Mouse (Mus musculus) layer of hippocampus, adult 6 months (tissue): Measurements from ENCODE around the gene Gmnn. TPM values are rescaled to one million over a fixed set of nuclear protein-coding genes. Genes with fewer than 3 reads are reported as not detected.

Source experiments
- long read RNA-seq, 2 experiments: library from polyadenylated mRNA; unstranded; transcript quantifications; one replicate each; pipeline ENCODE4 v2.0.0; 2019 to 2020
- polyA plus RNA-seq: library from polyadenylated mRNA; unstranded; fragments of <200 nt; fragmentation: Nextera tagmentation; gene quantifications from 2 replicates; pipeline ENCODE4 v1.2.3, GENCODE M21; 2021

Gene Gmnn
- 7.2 and 8.3 TPM in 2 replicates for polyA plus RNA-seq
- long read RNA-seq, experiment 1, partial matches to known transcripts: 0 of 5 reads
- long read RNA-seq, experiment 1, other reads (novel, unspliced or antisense): 0 of 5 reads
- long read RNA-seq, experiment 2, transcript Gmnn-202 (7 exons, 963 nt): major isoform, 7 of 7 reads
- long read RNA-seq, experiment 2, partial matches to known transcripts: 0 of 7 reads
- long read RNA-seq, experiment 2, other reads (novel, unspliced or antisense): 0 of 7 reads

DNA sequence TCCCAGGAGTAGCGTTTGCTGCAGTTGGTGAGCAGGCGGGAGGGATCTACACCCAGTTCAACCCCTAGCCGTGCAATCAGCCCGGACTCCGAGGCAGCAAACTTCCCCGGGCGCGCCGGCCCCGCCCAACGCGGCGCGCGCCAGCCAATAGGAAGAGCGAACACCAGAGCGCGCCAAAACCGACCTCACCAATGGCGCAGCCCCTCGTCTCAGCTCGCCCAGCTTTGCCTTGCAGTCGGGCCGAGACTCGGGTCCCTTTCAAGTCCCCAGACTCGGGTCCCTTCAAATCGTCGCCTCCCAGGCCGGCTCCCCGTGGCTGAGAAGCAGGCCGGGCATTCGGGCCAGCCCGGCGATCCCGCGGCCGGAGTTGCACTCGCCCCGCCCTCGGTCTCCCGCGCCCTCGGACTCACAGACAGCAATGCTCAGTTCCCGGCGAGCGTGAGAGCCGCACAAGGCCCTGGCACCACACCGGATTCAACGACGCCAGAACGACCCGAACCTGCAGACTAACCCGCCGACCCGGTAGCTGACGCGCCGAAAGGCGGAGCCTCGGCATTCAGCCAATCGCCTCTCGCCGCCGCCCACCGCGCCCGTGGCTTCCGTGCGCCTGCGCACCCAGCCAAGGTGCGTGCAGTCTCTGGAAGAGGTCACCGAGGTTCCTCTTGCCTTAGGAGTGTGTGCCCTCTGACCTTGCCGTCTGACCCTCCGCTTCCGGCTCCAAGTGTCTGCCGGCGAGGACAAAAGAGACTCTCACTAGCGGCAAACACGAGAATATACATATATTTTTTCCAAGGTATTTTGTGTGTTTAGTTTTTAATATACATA is at the start of gene Gmnn:
Gmnn (minus strand) TSS at position 521 of the 825 bp plus-strand sequence.

DNA sequence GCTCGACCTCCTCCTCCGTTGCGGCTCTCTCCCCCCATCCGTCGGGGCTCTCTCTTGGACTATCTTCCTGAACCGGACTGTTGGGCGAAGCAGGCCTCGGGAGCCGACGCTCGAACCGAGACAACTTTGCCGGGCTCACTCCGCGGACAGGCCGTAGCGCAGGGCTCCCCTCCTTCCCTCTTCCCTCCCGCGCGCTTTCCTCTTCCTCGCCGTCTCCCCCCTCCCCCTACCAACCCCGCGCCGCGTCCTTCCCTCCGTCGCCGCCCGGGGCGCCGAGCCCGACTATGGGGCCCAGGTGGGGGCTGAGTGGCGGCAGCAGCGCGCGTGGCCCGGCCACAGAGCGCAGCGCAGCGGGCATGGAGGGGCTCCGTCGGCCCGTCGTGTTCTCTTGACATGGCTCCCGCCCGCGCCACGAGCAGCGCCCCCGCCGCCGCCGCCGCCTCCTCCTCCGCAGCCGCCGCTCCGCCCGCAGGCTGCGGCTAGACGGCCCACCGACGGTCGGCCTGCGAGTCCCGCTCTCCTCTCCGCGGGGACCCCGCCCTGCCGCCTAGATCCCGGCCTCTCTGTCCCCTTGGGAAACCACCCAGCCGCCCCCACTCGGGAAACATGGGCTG is 39.7 kb upstream of the Gmnn start, which contains the start of gene BC005537:
BC005537 (plus strand) TSS at position 350 of the 614 bp plus-strand sequence.

DNA sequence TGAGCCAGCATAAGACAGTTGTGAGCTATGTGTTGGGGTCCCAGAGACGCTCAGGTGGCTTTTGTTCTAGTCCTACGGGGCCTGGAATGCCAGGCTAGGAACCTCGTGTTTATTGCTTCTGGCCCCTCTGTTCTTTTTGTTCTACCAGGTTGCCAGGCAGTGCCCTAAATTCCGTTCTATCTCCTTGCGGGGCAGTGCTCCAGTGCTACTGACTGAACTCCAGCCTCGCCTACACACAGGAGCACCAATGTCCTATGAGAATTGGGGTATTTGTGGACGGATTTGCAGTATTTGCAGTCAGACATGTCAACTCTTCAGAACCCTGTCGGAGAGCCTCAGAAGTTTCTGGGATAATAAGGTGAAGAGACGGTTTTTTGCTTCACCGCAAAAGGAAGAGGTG is 20.7 kb downstream of the Gmnn start, which contains the start of gene Armh2:
Armh2 (plus strand) TSS at position 205 of the 400 bp plus-strand sequence.

Other genes starting within 250 kb of the Gmnn start
- 21.6 and 26.2 TPM in 2 replicates for gene Ripor2, start 179.7 kb downstream of the Gmnn start, polyA plus RNA-seq
- 0.23 TPM in 1 of 2 replicates, not detected in the other for gene Armh2, start 20.7 kb downstream of the Gmnn start, polyA plus RNA-seq
- gene BC005537, start 39.7 kb upstream of the Gmnn start, polyA plus RNA-seq: 8.7 and 10.4 TPM in 2 replicates
- 297 and 317 TPM in 2 replicates for gene Acot13, start 69.6 kb upstream of the Gmnn start, polyA plus RNA-seq
- gene Tdp2, start 69.8 kb upstream of the Gmnn start, polyA plus RNA-seq: 15.9 and 16.3 TPM in 2 replicates
- 6.2 and 6.3 TPM in 2 replicates for gene D130043K22Rik, start 83.2 kb upstream of the Gmnn start, polyA plus RNA-seq
- gene Aldh5a1, start 175.7 kb upstream of the Gmnn start, polyA plus RNA-seq: 12.5 and 14.2 TPM in 2 replicates
- 9.7 and 9.8 TPM in 2 replicates for gene Gpld1, start 181.2 kb upstream of the Gmnn start, polyA plus RNA-seq